Mouse (Mus musculus) lung, postnatal 10 days (tissue): Measurements from ENCODE around the gene Hsd17b12.

Source experiments
- DNase-seq: peaks from one replicate; pipeline ENCODE4 v3.0.0; 2021

The Hsd17b12 gene

DNA sequence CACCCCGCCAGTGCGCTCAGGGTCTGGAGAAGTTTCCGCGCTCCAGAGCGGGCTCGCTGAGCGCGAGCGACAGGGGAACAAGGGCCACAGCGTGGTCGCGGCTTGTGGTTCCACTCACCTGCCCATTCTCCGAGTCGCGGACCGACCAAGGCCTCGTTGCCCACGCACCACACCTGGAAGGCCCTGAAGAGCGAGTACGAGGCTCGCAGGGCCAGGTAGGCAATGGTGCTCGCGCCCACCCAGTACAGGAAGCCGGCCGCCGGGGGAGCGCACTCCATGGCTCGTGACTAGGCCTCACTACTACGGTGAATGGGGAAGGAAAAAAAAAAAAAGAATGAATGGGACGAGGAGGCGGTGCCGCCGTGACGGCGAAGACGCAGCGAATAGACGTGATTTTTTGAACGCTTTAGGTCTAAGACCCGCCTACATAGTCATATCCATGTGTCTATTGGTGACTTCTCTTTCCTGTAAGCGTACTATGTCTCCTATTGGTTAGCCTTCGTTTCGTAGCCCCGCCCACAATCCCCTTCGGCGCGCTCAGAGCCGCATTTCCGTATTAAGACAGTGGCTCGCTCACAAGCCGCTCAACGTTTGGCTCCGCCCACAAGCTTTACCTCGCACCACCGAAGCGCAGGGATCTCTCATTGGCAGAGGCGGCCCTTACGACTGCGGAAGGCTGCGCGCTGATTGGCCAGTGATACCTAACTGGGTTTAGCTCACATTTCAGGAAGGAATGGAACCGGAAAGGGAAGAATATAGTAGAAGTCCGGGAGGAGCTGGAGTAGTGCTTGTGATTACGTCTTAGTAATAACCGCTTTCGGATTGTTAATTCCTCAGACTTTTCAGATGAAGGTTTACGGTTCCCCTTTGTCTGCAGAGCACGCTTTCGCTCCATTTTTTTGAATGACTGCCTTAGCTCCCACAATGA lies at the start of gene Hsd17b12:
TSS of gene Hsd17b12 (minus strand) at position 373 of the 928 bp plus-strand sequence.
- DNase-seq: peak; percentile 100

- DNase-seq: no peak
These were observed 27.1 kb upstream of the Hsd17b12 start for GRCm38 (mm10) chr2:94184906-94185305.

GRCm38 (mm10) chr2:94184142-94184541 lies 26.4 kb upstream of the Hsd17b12 start:
- no peak for DNase-seq

DNA sequence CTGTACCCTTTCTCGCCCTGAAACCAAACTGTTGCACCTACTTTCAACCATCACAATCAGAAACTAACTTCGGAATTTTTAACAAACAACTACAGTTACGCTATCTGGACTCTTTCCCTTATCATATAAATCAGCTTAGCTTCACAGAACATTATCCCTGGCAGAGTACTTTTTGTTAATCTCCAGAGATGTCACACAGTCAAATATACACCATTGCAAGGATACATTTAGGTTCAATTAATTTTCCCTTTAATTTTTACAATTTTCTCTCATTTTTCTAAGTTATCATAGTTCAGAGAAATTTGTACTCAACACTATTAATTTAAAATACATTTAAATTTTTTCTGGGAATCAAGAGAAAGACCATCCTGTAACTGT lies 21.3 kb upstream of the Hsd17b12 start:
- DNase-seq: no peak

DNA sequence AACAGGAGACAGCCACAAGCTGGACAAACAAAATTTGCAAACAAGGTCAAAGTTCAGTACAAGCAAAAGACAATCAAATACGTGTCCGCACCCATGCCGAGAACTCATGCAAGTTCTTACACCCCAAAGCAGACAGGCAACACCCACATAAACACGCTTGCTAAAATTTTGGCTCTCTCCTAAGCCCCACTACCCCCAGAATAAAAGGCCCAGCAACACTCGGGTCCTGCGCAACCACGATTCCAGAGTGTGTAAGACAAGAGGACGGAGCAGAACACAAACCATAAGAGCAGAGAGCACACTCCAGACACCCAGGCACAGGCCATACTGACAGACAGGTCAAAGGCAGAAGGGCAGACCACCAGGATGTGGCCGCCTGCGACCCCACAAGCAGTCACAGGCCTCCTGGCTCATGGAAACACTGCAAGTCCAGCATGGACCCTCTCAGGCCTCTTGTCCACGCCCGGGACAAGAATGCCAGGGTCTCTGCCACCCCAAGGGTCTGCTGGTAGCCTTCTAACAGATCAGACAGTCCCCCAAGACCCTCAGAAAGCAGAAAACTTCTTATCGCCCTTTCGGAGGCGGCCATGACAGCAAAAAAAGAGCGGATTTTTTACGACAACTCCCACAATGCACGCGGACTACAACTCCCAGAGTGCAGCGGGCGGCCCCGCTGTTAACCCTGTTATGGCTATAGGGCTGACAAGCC lies 20.7 kb upstream of the Hsd17b12 start:
- peak; percentile 93 for DNase-seq

DNA sequence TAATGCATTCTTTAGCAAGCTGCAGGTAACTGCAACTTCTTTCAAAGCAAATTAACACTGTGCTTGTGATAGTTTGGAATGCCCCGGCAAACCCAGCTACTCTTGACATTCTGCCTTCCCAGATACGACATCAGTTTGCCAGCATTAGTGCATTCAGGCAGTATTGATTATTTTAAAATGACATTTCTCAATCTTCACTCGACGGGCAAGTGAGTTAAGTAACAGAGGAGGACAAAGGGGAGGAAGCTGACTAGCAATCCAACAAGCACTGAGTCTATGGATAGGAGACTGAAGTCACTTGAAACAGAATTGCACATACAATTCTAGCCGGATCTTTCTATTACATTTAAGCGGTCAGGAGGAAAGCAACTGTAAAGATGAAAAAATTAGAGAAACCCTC lies 19.5 kb upstream of the Hsd17b12 start:
- DNase-seq: no peak

GRCm38 (mm10) chr2:94176381-94176780 lies 18.6 kb upstream of the Hsd17b12 start:
- DNase-seq: no peak

- no peak for DNase-seq
These were observed 15.8 kb upstream of the Hsd17b12 start for GRCm38 (mm10) chr2:94173549-94173948.

DNA sequence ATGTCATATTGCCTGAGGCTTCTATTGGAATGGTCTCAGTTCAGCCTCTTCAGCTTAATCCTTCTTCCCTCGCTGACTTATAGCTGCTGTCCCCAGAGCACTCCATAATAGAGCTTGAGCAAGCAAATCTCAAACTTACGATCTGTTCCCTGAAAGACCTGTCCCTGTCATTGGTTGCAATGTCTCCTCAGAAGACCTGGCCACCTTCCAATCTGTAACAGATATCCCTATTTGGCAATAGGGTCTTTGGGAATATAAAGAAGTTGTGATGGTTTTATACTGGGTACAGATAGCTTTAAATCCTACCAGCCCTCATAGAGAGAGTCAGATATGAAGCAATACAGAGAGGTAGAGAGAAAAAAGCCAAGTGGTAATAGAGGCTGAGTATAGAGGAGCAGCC lies 5.4 kb upstream of the Hsd17b12 start:
- DNase-seq: no peak

DNA sequence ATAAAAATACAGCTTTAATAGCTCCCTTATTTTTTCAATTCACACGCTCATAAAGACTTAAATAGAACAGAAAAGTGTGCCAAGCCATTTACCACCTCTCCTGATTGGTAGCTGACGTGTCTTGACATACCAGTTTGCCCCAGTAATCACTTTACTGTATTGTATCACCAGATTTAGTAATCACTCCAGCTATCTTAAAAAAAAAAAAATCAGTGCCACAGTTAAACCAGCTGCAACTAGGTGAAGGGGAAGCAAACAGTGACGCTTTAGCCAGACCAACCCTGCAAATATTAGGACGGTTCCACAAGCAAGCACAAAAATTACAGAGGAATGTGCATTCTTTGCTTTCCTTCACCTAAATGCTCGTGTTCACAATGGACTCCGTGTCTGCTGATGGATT lies 4.4 kb upstream of the Hsd17b12 start:
- DNase-seq: no peak

DNA sequence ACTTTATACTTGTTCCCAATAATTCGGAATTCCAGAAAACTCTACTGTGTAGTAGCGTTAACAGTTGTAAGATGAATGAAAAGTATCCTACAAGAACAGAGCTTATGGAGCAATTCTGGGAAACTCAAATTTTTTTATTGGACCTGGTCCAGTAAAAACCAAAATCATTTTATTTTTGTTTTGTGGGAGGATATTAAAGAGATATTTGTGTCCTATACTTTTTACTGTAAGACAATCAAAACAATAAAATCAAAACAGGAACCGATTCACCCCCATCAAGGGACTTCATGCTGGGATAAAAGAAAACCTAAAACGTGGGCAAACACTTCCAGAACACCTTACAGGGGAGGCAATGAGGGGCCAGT lies 738 bp upstream of the Hsd17b12 start:
- DNase-seq: no peak

DNA sequence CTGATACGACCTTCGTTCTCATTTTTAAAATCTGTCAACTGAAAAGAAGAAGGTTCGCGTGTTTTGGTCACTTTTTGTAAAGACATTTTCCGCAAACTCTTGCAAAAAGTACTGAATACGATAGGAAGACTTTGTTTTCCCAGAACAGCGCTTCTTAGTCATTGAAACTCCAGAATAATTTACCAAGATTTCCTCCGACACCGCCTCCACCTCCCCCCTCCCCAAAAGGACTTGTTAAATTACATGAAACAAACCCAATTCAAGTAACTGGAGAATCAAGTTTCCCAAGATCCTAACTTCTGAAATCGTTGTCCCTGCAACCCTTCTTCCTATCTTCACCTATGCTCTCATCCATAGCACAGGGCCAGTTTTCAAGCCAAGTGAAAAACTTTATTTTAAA lies 713 bp downstream of the Hsd17b12 start:
- DNase-seq: no peak

GRCm38 (mm10) chr2:94145146-94145542 lies 12.6 kb downstream of the Hsd17b12 start:
- no peak for DNase-seq

DNA sequence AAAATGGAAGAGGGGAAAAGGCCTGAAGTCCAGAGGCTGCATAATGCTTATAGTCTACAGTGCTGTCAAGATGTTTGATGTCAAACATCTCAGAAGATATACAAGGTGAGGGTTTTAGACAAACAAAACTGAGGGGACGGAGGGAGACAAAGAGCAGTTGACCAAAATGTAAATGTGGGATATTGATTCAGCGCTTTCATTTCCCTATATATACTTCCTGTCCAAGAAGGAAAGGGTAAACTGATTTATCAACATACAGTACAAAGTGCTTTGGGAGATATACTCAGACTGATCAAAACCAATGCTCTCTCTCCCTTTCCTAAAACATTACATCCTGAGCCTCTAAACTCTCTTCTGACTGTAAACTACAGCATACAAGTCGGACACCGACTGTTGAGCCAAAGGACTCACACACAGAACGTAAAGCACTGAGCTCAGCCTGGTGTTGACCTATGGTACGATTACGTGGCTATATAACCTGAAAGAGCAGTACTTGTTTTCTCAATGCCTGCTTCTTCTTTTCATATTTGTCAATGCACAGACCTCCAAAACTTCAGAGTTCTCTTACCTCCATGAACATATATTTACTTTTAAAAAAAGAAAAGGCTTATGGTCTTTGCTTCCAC lies 13.1 kb downstream of the Hsd17b12 start:
- no peak for DNase-seq

DNA sequence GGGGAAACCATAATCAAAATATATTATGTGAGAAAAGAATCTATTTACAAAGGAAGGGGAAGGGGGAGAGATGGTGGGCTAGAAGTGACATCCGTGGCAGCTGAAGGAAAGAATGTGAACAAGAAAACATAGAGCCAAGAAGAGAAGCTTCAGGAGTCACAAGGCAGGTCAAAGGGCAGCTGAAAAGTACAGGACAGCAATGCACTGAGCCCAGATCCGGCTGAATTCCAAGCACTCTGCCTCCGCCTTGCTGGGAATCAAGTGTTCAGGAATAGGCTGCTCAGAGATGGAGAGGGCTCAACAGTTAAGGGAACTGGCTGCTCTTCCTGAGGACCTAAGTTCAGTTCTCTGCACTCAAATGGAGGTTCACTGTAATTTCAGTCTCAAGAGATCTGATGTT lies 16.5 kb downstream of the Hsd17b12 start:
- DNase-seq: peak; percentile 7

GRCm38 (mm10) chr2:94138469-94139390 lies 19.0 kb downstream of the Hsd17b12 start:
- DNase-seq: no peak

- DNase-seq: no peak
These were observed 20.9 kb downstream of the Hsd17b12 start for GRCm38 (mm10) chr2:94136837-94137236.

- DNase-seq: no peak
These were observed 29.3 kb downstream of the Hsd17b12 start for GRCm38 (mm10) chr2:94128496-94128895.

DNA sequence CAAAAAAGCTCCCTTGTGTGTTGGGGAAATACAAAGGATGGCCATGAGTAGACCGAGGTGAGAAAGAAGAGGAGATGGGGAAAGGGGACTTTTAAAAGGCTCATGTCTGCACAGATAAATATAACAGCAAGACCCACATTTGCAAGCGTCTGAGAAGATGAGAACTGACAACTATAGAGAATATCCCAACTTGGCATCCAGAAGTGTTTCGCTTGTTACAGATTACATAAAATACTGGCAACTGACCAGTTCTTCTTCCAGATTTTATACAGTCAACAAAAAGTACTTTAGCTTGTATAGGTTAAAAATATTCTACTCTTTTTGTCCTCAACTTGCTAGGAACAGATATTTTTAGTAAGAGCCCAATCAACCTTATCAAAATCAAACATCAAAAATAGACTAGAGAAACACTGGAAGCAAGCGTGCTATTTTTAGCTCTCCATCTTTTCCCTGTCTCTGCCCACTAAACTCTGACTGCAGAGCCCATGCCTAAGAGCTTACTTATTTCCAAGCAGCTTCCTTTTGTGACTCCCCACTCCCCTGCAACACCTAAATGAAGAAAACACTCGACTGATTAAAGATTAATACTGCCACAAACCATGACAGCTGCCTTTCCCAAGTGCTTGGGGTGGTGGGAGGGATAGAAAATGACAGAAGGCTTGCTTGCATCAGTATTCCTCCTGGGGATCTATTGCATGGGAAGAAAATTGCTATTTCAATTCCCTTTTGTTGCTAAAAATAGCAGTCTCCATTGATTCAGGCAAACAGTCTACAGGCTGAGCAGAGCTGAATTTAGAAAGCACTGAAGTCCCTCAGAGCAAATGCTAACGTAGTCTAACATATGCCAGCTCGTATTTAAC lies 35.4 kb downstream of the Hsd17b12 start:
- DNase-seq: no peak

GRCm38 (mm10) chr2:94103758-94104157 lies 54.0 kb downstream of the Hsd17b12 start:
- DNase-seq: no peak

GRCm38 (mm10) chr2:94089901-94090300 lies 67.9 kb downstream of the Hsd17b12 start:
- DNase-seq: no peak

- no peak for DNase-seq
These were observed 88.3 kb downstream of the Hsd17b12 start for GRCm38 (mm10) chr2:94069482-94069881.
